Mouse (Mus musculus): ENCODE results near the gene Pfn2. TPM values are rescaled to one million over a fixed set of nuclear protein-coding genes. Genes with fewer than 3 reads are reported as not detected.
"Not testable (repeated sequence)": the region's sequence is repeated elsewhere in the genome, so short reads cannot be mapped to it uniquely, and the experiment has no call there.

The Pfn2 gene
- polyA plus RNA-seq, 1 experiment: 100 TPM

DNA sequence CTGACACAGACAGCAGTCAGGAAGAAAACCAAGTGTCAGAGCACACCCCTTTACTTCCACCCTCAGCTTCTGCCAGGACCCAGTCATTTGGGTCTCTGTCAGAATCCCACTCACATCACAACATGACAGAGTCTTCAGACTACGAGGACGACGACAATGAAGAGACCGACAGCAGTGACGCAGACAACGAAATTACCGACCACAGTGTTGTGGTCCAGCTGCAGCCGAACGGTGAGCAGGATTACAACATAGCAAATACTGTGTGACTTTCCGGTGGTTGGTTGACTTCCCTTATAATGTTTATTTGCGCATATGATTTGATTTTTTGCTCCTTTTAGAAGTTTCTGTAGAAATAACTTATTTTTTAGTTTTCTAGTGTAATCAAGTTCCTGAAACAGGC, 14.3 kb downstream of the Pfn2 start:
- Histone ChIP-seq H3K27ac (ENCODE audit: control insufficient read depth, insufficient read depth, low read depth, low read length) (no peak overlapping the region), H3K27me3 (ENCODE audit: control insufficient read depth, insufficient read depth, low read length) (no peaks in the 10 kb centered on the region), H3K4me1 (ENCODE audit: control insufficient read depth, insufficient read depth, low read length) (no peaks in the 10 kb centered on the region), H3K36me3 (ENCODE audit: control insufficient read depth, insufficient read depth, low read length) (no peaks in the 10 kb centered on the region; the same call in none of the 2 replicates), H3K4me3 (ENCODE audit: control insufficient read depth, low read depth, low read length) (no peak overlapping the region)
- TF ChIP-seq CTCF (IDR thresholded peaks at IDR 0.05; ENCODE audit: control insufficient read depth, insufficient read depth, insufficient replicate concordance, low read depth, low read length): no peak
- no peak for TF ChIP-seq POLR2A (IDR thresholded peaks at IDR 0.05; ENCODE audit: control insufficient read depth, low read depth, low read length)

DNA sequence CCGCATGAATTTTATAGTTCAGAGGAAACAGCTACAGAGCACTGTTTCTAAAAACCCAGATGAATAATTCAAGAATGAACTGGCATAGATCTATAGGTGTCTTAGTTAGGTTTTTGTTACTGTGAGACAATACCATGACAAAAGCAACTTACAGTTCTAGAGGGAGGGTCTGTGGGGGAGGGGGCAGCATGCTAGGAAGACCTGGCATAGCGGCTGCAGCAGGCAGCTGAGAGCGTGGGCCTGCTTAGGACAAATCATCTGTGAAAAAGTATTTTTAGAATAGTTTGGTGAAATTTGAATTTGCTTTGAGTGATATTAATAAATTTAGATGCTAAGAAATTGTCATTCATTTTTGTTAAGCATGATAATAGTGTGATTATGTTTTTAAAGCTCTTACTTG, 22.0 kb downstream of the Pfn2 start:
- no peaks in the 10 kb centered on the region for H3K27me3 ChIP-seq (ENCODE audit: control insufficient read depth, insufficient read depth, low read length)
- H3K36me3 ChIP-seq (ENCODE audit: control insufficient read depth, insufficient read depth, low read length): no peaks in the 10 kb centered on the region
- H3K4me3 ChIP-seq (ENCODE audit: control insufficient read depth, low read depth, low read length): no peak overlapping the region
- H3K4me1 ChIP-seq (ENCODE audit: control insufficient read depth, insufficient read depth, low read length): no peaks in the 10 kb centered on the region
- no peak for TF ChIP-seq CTCF (IDR thresholded peaks at IDR 0.05; ENCODE audit: control insufficient read depth, insufficient read depth, insufficient replicate concordance, low read depth, low read length)
- TF ChIP-seq POLR2A (IDR thresholded peaks at IDR 0.05; ENCODE audit: control insufficient read depth, low read depth, low read length): no peak
- H3K27ac ChIP-seq (ENCODE audit: control insufficient read depth, insufficient read depth, low read depth, low read length): no peak overlapping the region

DNA sequence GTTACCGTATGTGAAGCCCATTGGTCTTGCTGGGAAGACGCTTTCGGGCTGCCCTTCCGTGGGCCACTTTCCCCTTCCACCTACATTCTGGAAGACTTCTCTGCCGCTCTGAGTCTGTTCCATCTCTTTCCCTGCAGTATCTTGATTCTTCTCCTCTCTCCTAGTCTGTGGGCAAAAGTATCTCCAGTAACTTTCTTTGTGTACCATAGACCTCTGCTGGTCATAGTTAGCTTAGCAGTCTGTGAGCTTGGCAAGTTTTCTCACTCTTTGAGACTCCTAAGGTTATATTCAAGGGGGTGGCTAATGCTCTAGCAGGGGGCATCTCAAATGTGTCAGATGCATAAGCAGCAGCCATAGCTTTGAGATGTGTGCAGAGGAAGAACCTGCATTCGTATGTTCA, 32.4 kb downstream of the Pfn2 start:
- Histone ChIP-seq H3K4me3 (ENCODE audit: control insufficient read depth, low read depth, low read length) (no peak overlapping the region), H3K4me1 (ENCODE audit: control insufficient read depth, insufficient read depth, low read length) (no peaks in the 10 kb centered on the region), H3K27ac (ENCODE audit: control insufficient read depth, insufficient read depth, low read depth, low read length) (no peak overlapping the region), H3K36me3 (ENCODE audit: control insufficient read depth, insufficient read depth, low read length) (no peaks in the 10 kb centered on the region), H3K27me3 (ENCODE audit: control insufficient read depth, insufficient read depth, low read length) (no peaks in the 10 kb centered on the region)
- TF ChIP-seq POLR2A (IDR thresholded peaks at IDR 0.05; ENCODE audit: control insufficient read depth, low read depth, low read length) (no peak), CTCF (IDR thresholded peaks at IDR 0.05; ENCODE audit: control insufficient read depth, insufficient read depth, insufficient replicate concordance, low read depth, low read length) (no peak)

DNA sequence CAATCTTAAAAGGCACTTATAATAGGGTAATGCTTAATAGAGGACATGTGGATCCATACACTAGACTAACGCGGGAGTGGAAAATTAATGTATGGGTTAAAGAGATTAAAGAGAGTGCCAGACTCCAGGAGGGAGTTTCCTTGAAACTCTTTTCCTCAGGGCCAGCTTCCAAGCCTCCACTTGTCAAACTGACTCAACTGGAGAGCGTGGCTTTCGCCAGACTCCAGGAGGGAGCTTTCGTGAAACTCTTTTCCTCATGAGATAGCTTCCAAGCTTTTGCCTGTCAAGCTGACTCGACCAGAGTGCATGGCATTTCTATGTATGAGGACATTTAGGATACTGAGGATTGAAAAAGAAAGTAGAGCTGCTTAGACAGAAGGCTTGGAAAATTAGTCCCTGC, 52.8 kb downstream of the Pfn2 start:
- not testable (repeated sequence) for H3K4me1 ChIP-seq (ENCODE audit: control insufficient read depth, insufficient read depth, low read length); H3K27me3 ChIP-seq (ENCODE audit: control insufficient read depth, insufficient read depth, low read length); H3K4me3 ChIP-seq (ENCODE audit: control insufficient read depth, low read depth, low read length); H3K36me3 ChIP-seq (ENCODE audit: control insufficient read depth, insufficient read depth, low read length); H3K27ac ChIP-seq (ENCODE audit: control insufficient read depth, insufficient read depth, low read depth, low read length)

Other genes starting within 250 kb of the Pfn2 start
- gene Commd2, start 196.4 kb downstream of the Pfn2 start, polyA plus RNA-seq (2012; rRNA removed): 7.6 and 9.8 TPM in 2 replicates
- gene Ankub1, start 155.3 kb downstream of the Pfn2 start, polyA plus RNA-seq (2012; rRNA removed): 0.36 and 0.55 TPM in 2 replicates
- gene Rnf13, start 112.0 kb downstream of the Pfn2 start, polyA plus RNA-seq (2012; rRNA removed): 15.8 and 17.8 TPM in 2 replicates